In genomic region chr17:35821439-35822430, GRCm38 (mm10) we compare ENCODE assay signal across 8 mouse cellular contexts. TPM values are rescaled to one million over a fixed set of nuclear protein-coding genes. Genes with fewer than 3 reads are reported as not detected.
DNase-seq lines count a peak whose midpoint lies in the region; ATAC-seq lines count a peak whose summit lies in the region.

Ier3 (plus strand) TSS chr17:35821684.

- peak within 1 kb of the TSS; percentile 57 for H3K9ac ChIP-seq in embryonic facial prominence, embryonic 11.5 days (replicated peaks; ENCODE audit: low read length)
- H3K9ac ChIP-seq in liver, embryonic 13.5 days = peak within 1 kb of the TSS; percentile 93
- peak within 1 kb of the TSS; percentile 65 for H3K9ac ChIP-seq in stomach, embryonic 15.5 days

- peak; percentile 95 for DNase-seq in 3T3-L1 (ENCODE audit: low read depth, low spot score)
- DNase-seq in adrenal gland, adult (ENCODE audit: inconsistent age in 2 of 2, low spot score in 1 of 2) = peak; percentile 92 to 97
- peak; percentile 84 for DNase-seq in embryonic facial prominence, embryonic 11.5 days (ENCODE audit: low spot score)
- DNase-seq in heart, adult 18-20 months = peak; percentile 93 to 95
- peak; percentile 92 for DNase-seq in kidney, adult 18-20 months
- DNase-seq in liver, embryonic 13.5 days = peak; percentile 71
- DNase-seq in naive thymus-derived CD4-positive, alpha-beta T cell, adult 2 months (ENCODE audit: low read depth) = peak; percentile 48

- H3K27me3 ChIP-seq in embryonic facial prominence, embryonic 11.5 days (ENCODE audit: control insufficient read depth, insufficient read depth, low read length) = no peaks in the 10 kb centered on the region; the same call in 1 of the 2 replicates
- H3K27me3 ChIP-seq in liver, embryonic 13.5 days = no peaks in the 10 kb centered on the region
- H3K27me3 ChIP-seq in stomach, embryonic 15.5 days (replicated peaks) = no peaks in the 10 kb centered on the region

- peaks cover 6% of the 10 kb centered on the region for H3K4me1 ChIP-seq in embryonic facial prominence, embryonic 11.5 days (ENCODE audit: control insufficient read depth, insufficient read depth, low read length)
- H3K4me1 ChIP-seq in liver, embryonic 13.5 days (replicated peaks) = peaks cover 80% of the 10 kb centered on the region
- peaks cover 18% of the 10 kb centered on the region for H3K4me1 ChIP-seq in stomach, embryonic 15.5 days

- H3K4me2 ChIP-seq in embryonic facial prominence, embryonic 11.5 days (ENCODE audit: low read depth, low read length) = peak within 1 kb of the TSS; percentile 95
- H3K4me2 ChIP-seq in liver, embryonic 13.5 days = peak within 1 kb of the TSS; percentile 97
- peak within 1 kb of the TSS; percentile 89 for H3K4me2 ChIP-seq in stomach, embryonic 15.5 days

- H3K27ac ChIP-seq in embryonic facial prominence, embryonic 11.5 days (replicated peaks; ENCODE audit: low read depth, low read length) = no peak within 1 kb of the TSS
- H3K27ac ChIP-seq in liver, embryonic 13.5 days = peak within 1 kb of the TSS; percentile 97
- peak within 1 kb of the TSS; percentile 65 for H3K27ac ChIP-seq in stomach, embryonic 15.5 days

- no peaks in the 10 kb centered on the region for H3K9me3 ChIP-seq in embryonic facial prominence, embryonic 11.5 days (replicated peaks; ENCODE audit: control insufficient read depth, low read length)
- H3K9me3 ChIP-seq in liver, embryonic 13.5 days (replicated peaks) = no peaks in the 10 kb centered on the region
- no peaks in the 10 kb centered on the region for H3K9me3 ChIP-seq in stomach, embryonic 15.5 days

- H3K4me3 ChIP-seq in embryonic facial prominence, embryonic 11.5 days (ENCODE audit: low read depth, low read length) = peak within 1 kb of the TSS; percentile 58
- H3K4me3 ChIP-seq in liver, embryonic 13.5 days (replicated peaks) = peak within 1 kb of the TSS; percentile 84
- H3K4me3 ChIP-seq in stomach, embryonic 15.5 days (replicated peaks) = peak within 1 kb of the TSS; percentile 71

- ATAC-seq in embryonic facial prominence, embryonic 11.5 days (replicated peaks; ENCODE audit: insufficient number of reproducible peaks, low FRiP score, low TSS enrichment, low read depth) = 0 out of 2 replicates have a peak, but pooled peaks have one; percentile 1
- peak; percentile 45 for ATAC-seq in liver, embryonic 13.5 days (ENCODE audit: low read depth)
- ATAC-seq in stomach, embryonic 15.5 days (ENCODE audit: insufficient read depth, low FRiP score, low read depth) = peak; percentile 56

- under 1% methylated on average over 62 of the region's 62 CpGs for WGBS in embryonic facial prominence, embryonic 11.5 days
- WGBS in liver, embryonic 13.5 days (ENCODE audit: insufficient replicate concordance) = under 1% methylated on average over 62 of the region's 62 CpGs
- WGBS in stomach, embryonic 15.5 days = 1% methylated on average over 62 of the region's 62 CpGs

- no peaks in the 10 kb centered on the region for H3K36me3 ChIP-seq in embryonic facial prominence, embryonic 11.5 days (replicated peaks; ENCODE audit: control insufficient read depth, insufficient read depth, low read depth, low read length)
- peaks cover 19% of the 10 kb centered on the region for H3K36me3 ChIP-seq in liver, embryonic 13.5 days
- H3K36me3 ChIP-seq in stomach, embryonic 15.5 days = 0 out of 2 replicates have a peak, but pooled peaks cover 3% of the 10 kb centered on the region

RNA-seq across cellular contexts. Expression of gene Ier3, which starts in this region (rescaled TPM):
- polyA plus RNA-seq in embryonic facial prominence, embryonic 11.5 days (2014; fragmentation: Nextera tagmentation; extraction: Ambion mirVana) = 2.7 and 3.4 TPM in 2 replicates
- 10 to 100 TPM; 20.2 to 25.6 TPM for total RNA-seq in heart, adult 18-20 months (2021)
- 21.6 and 23.2 TPM in 2 replicates for polyA plus RNA-seq in liver, embryonic 13.5 days (2015; fragmentation: Nextera tagmentation; extraction: Ambion mirVana)
- 14.5 and 16.7 TPM in 2 replicates for polyA plus RNA-seq in stomach, embryonic 15.5 days (2015; fragmentation: Nextera tagmentation; extraction: Ambion mirVana)

Comparison
In these comparisons a context has a peak if more than half of its experiments do, and no peak if none do; other contexts are left out.
1. ATAC-seq: peak in every context shown above with its lines; median percentile 56 in stomach, embryonic 15.5 days; 45 in liver, embryonic 13.5 days; 1 in embryonic facial prominence, embryonic 11.5 days.